Mouse (Mus musculus) megakaryocyte, embryonic 14.5 days (primary cell): ENCODE measurements around the gene L3mbtl1.

Experiments
- FLI1 ChIP-seq: IDR thresholded peaks from 2 replicates; pipeline ENCODE4 v1.6.1; 2012; ENCODE audit warnings: low read length, inconsistent platforms, mixed read lengths
- GATA1 ChIP-seq: IDR thresholded peaks from 3 replicates; pipeline ENCODE4 v1.6.1; 2012; ENCODE audit warnings: mixed read lengths, low read length, inconsistent platforms, borderline replicate concordance

GRCm38 (mm10) chr2:162922834-162923233, 20.4 kb upstream of the L3mbtl1 start:
- TF ChIP-seq GATA1 (no peak), FLI1 (no peak)
